Mouse (Mus musculus): ENCODE results near the gene Ank3.

GRCm38 (mm10) chr10:69375154-69375553 is 23.4 kb upstream of the Ank3 start:
- TF ChIP-seq POLR2A (IDR thresholded peaks at IDR 0.05; ENCODE audit: borderline replicate concordance, control insufficient read depth, low read depth, low read length) = no peak
- no peak for TF ChIP-seq CTCF (IDR thresholded peaks at IDR 0.05; ENCODE audit: control insufficient read depth, insufficient read depth, low read length)
